Mouse (Mus musculus) embryo, embryonic 10.5 days (tissue): ENCODE results near the gene Gprin3.

Source experiments
- DNase-seq: peaks from one replicate; pipeline ENCODE4 v3.0.0-alpha.2; 2015; ENCODE audit warnings: low spot score

Gprin3 gene

GRCm38 (mm10) chr6:59425824-59426533 is at the start of gene Gprin3:
Gene Gprin3 (minus strand): TSS chr6:59426294.
- DNase-seq, result peak; percentile 67

GRCm38 (mm10) chr6:59458861-59459260 is 32.8 kb upstream of the Gprin3 start:
- DNase-seq, result no peak

- no peak for DNase-seq
Observed at GRCm38 (mm10) chr6:59456116-59456515, 30.0 kb upstream of the Gprin3 start.

GRCm38 (mm10) chr6:59451348-59451747 is 25.3 kb upstream of the Gprin3 start:
- DNase-seq, result no peak

- no peak for DNase-seq
Observed at GRCm38 (mm10) chr6:59445101-59445503, 19.0 kb upstream of the Gprin3 start.

GRCm38 (mm10) chr6:59435906-59436305 is 9.8 kb upstream of the Gprin3 start:
- no peak for DNase-seq

GRCm38 (mm10) chr6:59433116-59433515 is 7.0 kb upstream of the Gprin3 start:
- no peak for DNase-seq

- DNase-seq, result no peak
Observed at GRCm38 (mm10) chr6:59426534-59426885, 416 bp upstream of the Gprin3 start.

GRCm38 (mm10) chr6:59424871-59425740 is 988 bp downstream of the Gprin3 start:
- no peak for DNase-seq

- no peak for DNase-seq
Observed at GRCm38 (mm10) chr6:59423836-59424235, 2.3 kb downstream of the Gprin3 start.

GRCm38 (mm10) chr6:59419264-59419663 is 6.8 kb downstream of the Gprin3 start:
- DNase-seq, result no peak

- DNase-seq, result no peak
Observed at GRCm38 (mm10) chr6:59418659-59419058, 7.4 kb downstream of the Gprin3 start.

GRCm38 (mm10) chr6:59414816-59415215 is 11.3 kb downstream of the Gprin3 start:
- DNase-seq, result no peak

GRCm38 (mm10) chr6:59412417-59413346 is 13.4 kb downstream of the Gprin3 start:
- no peak for DNase-seq

GRCm38 (mm10) chr6:59409001-59409700 is 16.9 kb downstream of the Gprin3 start:
- DNase-seq, result no peak

- no peak for DNase-seq
Observed at GRCm38 (mm10) chr6:59407482-59407997, 18.6 kb downstream of the Gprin3 start.

GRCm38 (mm10) chr6:59390208-59390607 is 35.9 kb downstream of the Gprin3 start:
- DNase-seq, result no peak

GRCm38 (mm10) chr6:59365300-59365699 is 60.8 kb downstream of the Gprin3 start:
- DNase-seq, result no peak

GRCm38 (mm10) chr6:59363282-59363681 is 62.8 kb downstream of the Gprin3 start:
- DNase-seq, result no peak

GRCm38 (mm10) chr6:59354943-59355342 is 71.2 kb downstream of the Gprin3 start:
- no peak for DNase-seq

- no peak for DNase-seq
Observed at GRCm38 (mm10) chr6:59351108-59351789, 74.8 kb downstream of the Gprin3 start.
